Mouse (Mus musculus): Measurements from ENCODE around the gene Klhl20. TPM values are rescaled to one million over a fixed set of nuclear protein-coding genes. Genes with fewer than 3 reads are reported as not detected.
"Not testable (repeated sequence)": the region's sequence is repeated elsewhere in the genome, so short reads cannot be mapped to it uniquely, and the experiment has no call there.

Klhl20 gene
- 1 to 10 TPM; 7.5 to 7.8 TPM for total RNA-seq (2021)
- long read RNA-seq, experiment 1, partial matches to known transcripts: 1 of 1 reads
- long read RNA-seq, experiment 1, other reads (novel, unspliced or antisense): 0 of 1 reads
- long read RNA-seq, experiment 2, partial matches to known transcripts: 0 of 2 reads
- long read RNA-seq, experiment 2, other reads (novel, unspliced or antisense): 2 of 2 reads

GRCm38 (mm10) chr1:161130726-161131664, at the start of gene Klhl20:
Klhl20 (minus strand) TSS chr1:161131511.
- DNase-seq: peak; percentile 89 to 97
- intact Hi-C loops (cut with DNase I): no loop called here

GRCm38 (mm10) chr1:161180674-161181073, 49.4 kb upstream of the Klhl20 start:
- intact Hi-C loops (cut with DNase I): no loop called here
- DNase-seq: no peak

GRCm38 (mm10) chr1:161170651-161171050, 39.3 kb upstream of the Klhl20 start:
- peak in 1 of 2 experiments; percentile 20 for DNase-seq
- intact Hi-C loops (cut with DNase I): loop anchor here (10.0 kb wide), 1 partner anchor 426 kb away; no protein-coding TSS in a partner anchor

GRCm38 (mm10) chr1:161160266-161160665, 29.0 kb upstream of the Klhl20 start:
- intact Hi-C loops (cut with DNase I): no loop called here
- no peak for DNase-seq

GRCm38 (mm10) chr1:161159214-161159613, 27.9 kb upstream of the Klhl20 start, which contains the start of gene Tex50:
Tex50 (minus strand) TSS chr1:161159314.
- intact Hi-C loops (cut with DNase I): no loop called here
- DNase-seq: no peak

GRCm38 (mm10) chr1:161156546-161156945, 25.2 kb upstream of the Klhl20 start:
- intact Hi-C loops (cut with DNase I): no loop called here
- DNase-seq: no peak

- intact Hi-C loops (cut with DNase I): no loop called here
- DNase-seq: no peak
Observed at GRCm38 (mm10) chr1:161151098-161151497, 19.8 kb upstream of the Klhl20 start.

GRCm38 (mm10) chr1:161147888-161148287, 16.6 kb upstream of the Klhl20 start:
- intact Hi-C loops (cut with DNase I): no loop called here
- no peak for DNase-seq

GRCm38 (mm10) chr1:161145611-161146010, 14.3 kb upstream of the Klhl20 start:
- DNase-seq; intact Hi-C loops (cut with DNase I): not testable (repeated sequence)

GRCm38 (mm10) chr1:161143216-161143615, 11.9 kb upstream of the Klhl20 start:
- intact Hi-C loops (cut with DNase I): no loop called here
- no peak for DNase-seq

- intact Hi-C loops (cut with DNase I): no loop called here
- no peak for DNase-seq
Observed at GRCm38 (mm10) chr1:161142531-161143159, 11.3 kb upstream of the Klhl20 start, which contains the start of gene Ankrd45. Ankrd45 (plus strand) TSS chr1:161142691.

- no peak for DNase-seq
- intact Hi-C loops (cut with DNase I): no loop called here
Observed at GRCm38 (mm10) chr1:161140026-161140762, 8.9 kb upstream of the Klhl20 start.

GRCm38 (mm10) chr1:161139496-161139895, 8.2 kb upstream of the Klhl20 start:
- DNase-seq: no peak
- intact Hi-C loops (cut with DNase I): no loop called here

GRCm38 (mm10) chr1:161126461-161126860, 4.8 kb downstream of the Klhl20 start:
- DNase-seq: no peak
- intact Hi-C loops (cut with DNase I): no loop called here

GRCm38 (mm10) chr1:161122661-161123418, 8.5 kb downstream of the Klhl20 start:
- intact Hi-C loops (cut with DNase I): no loop called here
- DNase-seq: no peak

GRCm38 (mm10) chr1:161114591-161114990, 16.7 kb downstream of the Klhl20 start:
- intact Hi-C loops (cut with DNase I): no loop called here
- DNase-seq: no peak

GRCm38 (mm10) chr1:161109216-161109615, 22.1 kb downstream of the Klhl20 start:
- intact Hi-C loops (cut with DNase I): no loop called here
- DNase-seq: no peak

- DNase-seq: no peak
- intact Hi-C loops (cut with DNase I): no loop called here
Observed at GRCm38 (mm10) chr1:161103842-161104241, 27.5 kb downstream of the Klhl20 start.

- intact Hi-C loops (cut with DNase I): no loop called here
- no peak for DNase-seq
Observed at GRCm38 (mm10) chr1:161099721-161100405, 31.4 kb downstream of the Klhl20 start.

All from gastrocnemius, postnatal 36 days (tissue).